Mouse (Mus musculus) liver, postnatal 0 days (tissue): ENCODE data around the gene Chd2. TPM values are rescaled to one million over a fixed set of nuclear protein-coding genes. Genes with fewer than 3 reads are reported as not detected.
A peak's percentile ranks its signal among the peaks of the same experiment; 100 is the strongest.

Experiments used
- ATAC-seq: fragments of 200-750 bp; cut with Nextera tagmentation; 2 replicates; pipeline ENCODE4 v1.8.0; 2017; ENCODE audit warnings: mild to moderate bottlenecking, moderate library complexity
- DNase-seq: peaks from one replicate; pipeline ENCODE4 v3.0.0-alpha.2; 2016
- H3K27ac ChIP-seq: fragments of 300-500 bp; sonication (generic); 2 replicates; pipeline ENCODE4 v1.5.1; 2014; ENCODE audit warnings: antibody characterized with exemption, moderate library complexity, mild to moderate bottlenecking, low read depth
- H3K27me3 ChIP-seq: fragments of 300-500 bp; sonication (generic); 2 replicates; pipeline ENCODE4 v1.6.1; 2014; ENCODE audit warnings: low read length, control low read depth, mixed read lengths; ENCODE audit not compliant: insufficient read depth
- H3K36me3 ChIP-seq: fragments of 300-500 bp; sonication (generic); replicated peaks from 2 replicates; pipeline ENCODE4 v1.6.1; 2014; ENCODE audit warnings: mild to moderate bottlenecking, control low read depth, low read length, moderate library complexity, mixed read lengths; ENCODE audit not compliant: insufficient read depth
- H3K4me1 ChIP-seq: fragments of 300-500 bp; sonication (generic); 2 replicates; pipeline ENCODE4 v1.6.1; 2014; ENCODE audit warnings: antibody characterized with exemption, mild to moderate bottlenecking, control low read depth; ENCODE audit not compliant: insufficient read depth
- H3K4me2 ChIP-seq: fragments of 300-500 bp; sonication (generic); 2 replicates; pipeline ENCODE4 v1.6.1; 2014; ENCODE audit warnings: low read depth, mild to moderate bottlenecking, low read length, moderate library complexity, mixed read lengths
- H3K4me3 ChIP-seq: fragments of 300-500 bp; sonication (generic); 2 replicates; pipeline ENCODE4 v1.5.1; 2014; ENCODE audit warnings: low read depth, low read length
- H3K9ac ChIP-seq: fragments of 300-500 bp; sonication (generic); replicated peaks from 2 replicates; pipeline ENCODE4 v1.6.1; 2014; ENCODE audit warnings: mild to moderate bottlenecking, moderate library complexity
- H3K9me3 ChIP-seq: fragments of 300-500 bp; sonication (generic); 2 replicates; pipeline ENCODE4 v1.6.1; 2016; ENCODE audit warnings: mild to moderate bottlenecking, control low read depth, low read length, mixed read lengths
- CTCF ChIP-seq: sonication (generic); IDR thresholded peaks from 2 replicates; pipeline ENCODE4 v1.5.1; 2016; ENCODE audit warnings: antibody characterized with exemption, low read depth
- EP300 ChIP-seq: IDR thresholded peaks from 2 replicates; pipeline ENCODE4 v1.6.1; 2016; ENCODE audit warnings: antibody characterized with exemption, low read depth, mild to moderate bottlenecking
- WGBS: fragments of 180-500 bp; shearing (Covaris S2); extraction: QIAGEN DNeasy Blood & Tissue Kit; methylation state at CpG from one replicate; pipeline ENCODE4 v1.1.7; 2014; ENCODE audit not compliant: insufficient replicate concordance; 5-methylcytosine and 5-hydroxymethylcytosine counted together
- polyA plus RNA-seq: library from polyadenylated mRNA; unstranded; fragments of >200 nt; fragmentation: Nextera tagmentation; extraction: Ambion mirVana; gene quantifications from 2 replicates; pipeline ENCODE4 v1.2.1, GENCODE M21; 2015

Gene Chd2
- polyA plus RNA-seq, 1 experiment from 2014 or later: 17.2 TPM

DNA sequence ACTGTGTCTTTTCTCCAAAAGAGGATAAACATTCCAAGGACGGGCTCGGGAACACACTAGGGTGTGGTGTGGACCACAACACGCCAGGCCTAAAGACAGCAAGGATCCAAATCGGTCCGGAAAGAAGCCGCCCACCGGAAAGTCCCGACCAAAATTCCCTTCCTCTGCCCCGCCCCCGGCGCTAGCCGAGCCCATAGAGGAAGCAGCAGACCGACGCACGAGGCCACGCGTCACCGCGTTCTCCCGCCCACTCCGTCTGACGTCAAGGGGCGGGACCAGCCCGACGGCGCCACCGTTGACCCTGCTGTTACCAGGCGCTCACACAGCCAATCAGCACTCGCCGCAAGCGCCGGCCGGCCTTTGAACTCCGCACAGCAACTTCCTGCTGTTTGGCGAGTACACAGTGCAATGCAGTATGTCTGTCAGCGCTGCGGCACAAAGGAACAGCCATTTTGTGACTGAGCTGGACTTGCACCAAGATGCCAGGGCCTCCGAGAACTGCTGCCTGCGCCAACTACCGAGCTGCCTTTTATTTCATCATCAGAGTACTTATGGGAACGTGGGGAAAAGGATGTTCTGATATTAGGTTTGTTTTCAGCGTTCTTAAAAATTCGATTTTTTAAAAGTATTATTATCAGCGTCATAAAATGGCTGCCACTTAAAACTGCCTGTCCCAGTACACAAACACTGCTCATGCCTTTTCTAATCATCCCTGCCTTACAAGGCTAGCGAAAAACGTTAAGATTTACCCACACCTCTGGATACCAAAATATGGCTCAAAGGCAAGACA lies 3.8 kb downstream of the Chd2 start:
- peak; percentile 94 for ATAC-seq
- peaks cover 9% of the 10 kb centered on the region for H3K36me3 ChIP-seq
- H3K4me3 ChIP-seq: peak overlapping the region; percentile 60
- peak; percentile 100 for DNase-seq
- H3K9ac ChIP-seq: peak overlapping the region; percentile 69
- TF ChIP-seq CTCF: peak; percentile 19; the same call in 1 of the 2 replicates
- TF ChIP-seq EP300: peak; percentile 81; the same call in 1 of the 2 replicates
- no peaks in the 10 kb centered on the region for H3K27me3 ChIP-seq
- peak overlapping the region; percentile 84 for H3K4me2 ChIP-seq
- no peaks in the 10 kb centered on the region for H3K9me3 ChIP-seq
- H3K27ac ChIP-seq: peak overlapping the region; percentile 97
- under 1% methylated on average over 46 of the region's 46 CpGs for WGBS
- H3K4me1 ChIP-seq: peaks cover 26% of the 10 kb centered on the region

DNA sequence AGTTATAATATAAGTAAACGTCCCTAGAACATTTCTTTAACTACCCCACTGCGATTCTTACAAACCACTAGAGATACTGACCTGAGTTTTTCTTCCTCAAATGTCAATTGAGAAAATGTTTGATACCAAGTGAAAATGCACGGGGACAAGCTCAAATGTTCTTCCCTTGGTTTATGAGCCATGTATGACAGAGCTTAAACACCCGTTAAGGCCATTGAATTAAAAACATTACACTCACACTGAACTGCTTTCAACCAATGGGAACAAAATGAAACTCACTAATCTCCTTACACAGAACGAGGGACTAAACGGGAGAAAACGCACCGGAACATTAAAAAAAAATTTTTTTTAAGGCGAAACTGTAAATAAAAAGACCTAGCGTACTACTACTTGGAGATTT lies 4.4 kb downstream of the Chd2 start:
- DNase-seq (no peak), ATAC-seq (no peak)
- H3K27ac ChIP-seq: peak overlapping the region; percentile 97
- WGBS: 5% methylated on average over 10 of the region's 10 CpGs
- H3K9ac ChIP-seq: peak overlapping the region; percentile 69
- peak overlapping the region; percentile 70 for H3K4me2 ChIP-seq
- TF ChIP-seq EP300 (no peak), CTCF (no peak)
- peaks cover 27% of the 10 kb centered on the region for H3K4me1 ChIP-seq
- peak overlapping the region; percentile 60 for H3K4me3 ChIP-seq
- H3K36me3 ChIP-seq: peaks cover 9% of the 10 kb centered on the region
- no peaks in the 10 kb centered on the region for H3K9me3 ChIP-seq
- no peaks in the 10 kb centered on the region for H3K27me3 ChIP-seq

DNA sequence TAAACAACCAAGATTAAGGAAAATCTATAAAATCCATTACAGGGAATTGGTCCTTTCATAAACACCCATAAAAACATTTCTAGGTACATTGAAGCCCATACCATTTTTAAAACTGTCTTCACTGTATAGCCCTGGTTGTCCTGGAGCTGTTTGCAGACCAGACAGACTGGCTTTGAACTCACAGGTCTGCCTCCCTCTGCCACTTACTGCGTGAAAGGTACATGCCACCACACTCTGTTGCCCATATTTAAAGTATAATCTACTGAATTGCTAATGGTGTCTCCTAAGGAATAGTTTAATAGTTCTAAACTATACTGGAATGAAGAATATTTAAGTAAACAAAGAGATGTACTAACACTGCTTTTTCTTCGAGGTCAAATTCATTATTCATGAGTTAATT lies 5.1 kb downstream of the Chd2 start:
- Histone ChIP-seq H3K4me3 (peak overlapping the region; percentile 60), H3K27me3 (no peaks in the 10 kb centered on the region), H3K27ac (peak overlapping the region; percentile 97), H3K9ac (peak overlapping the region; percentile 69), H3K9me3 (no peaks in the 10 kb centered on the region), H3K4me1 (peaks cover 34% of the 10 kb centered on the region), H3K4me2 (peak overlapping the region; percentile 70), H3K36me3 (peaks cover 13% of the 10 kb centered on the region)
- no peak for DNase-seq
- no peak for ATAC-seq
- TF ChIP-seq EP300: no peak
- no peak for TF ChIP-seq CTCF
- WGBS: 62% methylated on average over 2 of the region's 2 CpGs

DNA sequence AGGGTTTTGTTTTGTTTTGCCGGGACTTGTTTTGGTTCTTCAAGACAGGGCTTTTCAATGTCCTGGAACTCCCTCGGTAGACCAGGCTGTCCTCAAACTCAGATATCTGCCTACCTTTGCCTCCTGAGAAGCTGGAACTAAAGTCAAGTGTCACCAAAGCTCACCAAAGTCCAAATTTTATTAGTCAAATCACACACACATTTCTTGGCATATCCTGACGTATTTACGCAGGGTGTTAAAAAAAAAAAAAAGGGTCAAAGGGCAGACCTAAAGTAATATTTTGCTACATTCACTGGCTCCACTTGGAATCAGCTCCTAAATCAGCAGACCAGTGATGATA lies 5.8 kb downstream of the Chd2 start:
- H3K9ac ChIP-seq: no peak overlapping the region
- H3K27me3 ChIP-seq: no peaks in the 10 kb centered on the region
- 0 out of 2 replicates have a peak overlapping the region, but pooled peaks have one; percentile 5 for H3K4me2 ChIP-seq
- ATAC-seq (no peak), DNase-seq (no peak)
- H3K4me3 ChIP-seq: no peak overlapping the region
- TF ChIP-seq EP300 (no peak), CTCF (no peak)
- H3K36me3 ChIP-seq: peaks cover 14% of the 10 kb centered on the region
- H3K9me3 ChIP-seq: no peaks in the 10 kb centered on the region
- 53% methylated on average over 4 of the region's 4 CpGs for WGBS
- H3K4me1 ChIP-seq: peaks cover 41% of the 10 kb centered on the region
- H3K27ac ChIP-seq: peak overlapping the region; percentile 52

DNA sequence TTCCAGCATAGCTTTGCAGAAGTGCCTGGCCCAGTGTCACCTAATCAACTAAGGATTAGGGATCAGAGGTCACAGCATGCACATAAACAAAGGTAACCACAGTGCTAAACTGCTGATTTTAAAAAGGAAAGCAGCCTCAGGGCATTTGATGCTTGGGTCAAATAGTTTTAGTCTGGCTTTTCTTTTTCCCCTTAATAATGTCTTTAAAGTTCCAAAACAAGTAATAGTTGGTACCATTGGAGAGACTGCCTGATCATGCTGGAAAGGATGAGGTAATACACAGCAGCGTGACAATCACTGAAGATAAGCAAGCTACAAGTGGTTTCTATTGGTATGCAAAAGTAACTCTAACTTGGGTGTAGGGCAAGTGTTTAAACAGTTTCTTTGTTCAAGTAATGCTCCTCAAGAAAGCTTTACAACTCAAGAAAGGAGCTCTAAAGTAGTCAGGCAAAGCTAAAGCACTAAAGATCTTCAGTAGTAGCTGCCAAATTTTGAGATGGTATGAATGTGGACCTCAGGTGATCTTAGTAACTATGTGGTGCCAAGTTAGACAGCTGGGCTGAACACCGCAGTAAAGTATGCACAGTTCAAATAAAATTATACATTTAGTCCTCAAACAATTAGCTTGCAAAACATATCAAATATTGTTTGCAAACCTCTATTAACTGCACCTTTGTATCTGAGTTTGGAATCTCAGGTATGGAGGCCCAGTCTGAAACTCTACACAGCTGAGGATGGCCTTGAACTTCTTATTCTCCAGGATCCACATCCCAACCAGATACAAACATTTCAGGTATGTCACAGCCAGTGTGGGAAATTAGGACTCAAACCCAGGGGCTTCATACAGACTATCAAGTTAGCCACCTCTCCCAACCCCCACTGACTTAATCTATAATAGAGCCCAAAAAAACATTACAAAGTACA lies 6.4 kb downstream of the Chd2 start:
- DNase-seq (no peak), ATAC-seq (no peak)
- H3K4me1 ChIP-seq: peaks cover 43% of the 10 kb centered on the region
- no peaks in the 10 kb centered on the region for H3K27me3 ChIP-seq
- no peak for TF ChIP-seq EP300
- TF ChIP-seq CTCF: no peak
- peaks cover 14% of the 10 kb centered on the region for H3K36me3 ChIP-seq
- no peaks in the 10 kb centered on the region for H3K9me3 ChIP-seq
- H3K9ac ChIP-seq: no peak overlapping the region
- H3K4me2 ChIP-seq: 0 out of 2 replicates have a peak overlapping the region, but pooled peaks have one; percentile 5
- H3K27ac ChIP-seq: peak overlapping the region; percentile 52
- H3K4me3 ChIP-seq: no peak overlapping the region
- WGBS: 55% methylated on average over 2 of the region's 2 CpGs

DNA sequence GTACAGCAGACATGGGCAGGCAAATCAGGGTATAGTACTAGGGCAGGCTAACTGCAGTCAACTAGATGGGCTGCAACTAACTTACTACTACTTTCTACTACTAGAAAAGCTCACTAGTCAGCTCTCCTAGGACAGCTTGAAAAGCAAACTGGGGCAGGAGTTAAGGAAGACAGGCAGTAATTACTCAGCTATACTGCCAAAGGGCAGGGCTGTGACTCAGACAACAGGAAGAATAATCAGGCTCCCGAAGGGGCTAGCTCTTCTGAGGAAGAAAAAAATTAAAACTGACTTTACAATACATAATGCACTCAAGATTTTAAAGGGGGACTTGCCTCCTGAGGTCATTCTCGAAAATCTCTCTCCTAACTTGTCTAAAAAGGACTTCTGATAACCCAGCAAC lies 8.2 kb downstream of the Chd2 start:
- no peak for DNase-seq
- peak overlapping the region; percentile 81 for H3K27ac ChIP-seq
- H3K9ac ChIP-seq: peak overlapping the region; percentile 33

More for the DNA sequence above, 8.2 kb downstream of the Chd2 start:
- peaks cover 24% of the 10 kb centered on the region for H3K36me3 ChIP-seq
- H3K4me2 ChIP-seq: peak overlapping the region; percentile 14; the same call in 1 of the 2 replicates
- no peaks in the 10 kb centered on the region for H3K9me3 ChIP-seq
- WGBS: 37% methylated on average over 2 of the region's 2 CpGs
- H3K4me3 ChIP-seq: no peak overlapping the region
- no peak for ATAC-seq
- TF ChIP-seq EP300: no peak
- no peak for TF ChIP-seq CTCF
- H3K27me3 ChIP-seq: no peaks in the 10 kb centered on the region
- peaks cover 44% of the 10 kb centered on the region for H3K4me1 ChIP-seq
